Mouse (Mus musculus): ENCODE results near the gene Rnf212b. TPM values are rescaled to one million over a fixed set of nuclear protein-coding genes. Genes with fewer than 3 reads are reported as not detected.

Rnf212b gene
- total RNA-seq, 4 experiments from 2014 or later = 2.2 to 3.2 (median 2.5) TPM

GRCm38 (mm10) chr14:54868026-54868425 is 54.1 kb downstream of the Rnf212b start:
- DNase-seq (ENCODE audit: low spot score in 2 of 2) = no peak

GRCm38 (mm10) chr14:54870861-54871260 is 56.9 kb downstream of the Rnf212b start, which contains the start of gene Homez:
Gene Homez, minus strand, starts transcription at chr14:54870961.
- no peak for DNase-seq (ENCODE audit: low spot score in 2 of 2)

- no peak for DNase-seq (ENCODE audit: low spot score in 2 of 2)
These were observed 60.2 kb downstream of the Rnf212b start for GRCm38 (mm10) chr14:54874165-54874564.

DNA sequence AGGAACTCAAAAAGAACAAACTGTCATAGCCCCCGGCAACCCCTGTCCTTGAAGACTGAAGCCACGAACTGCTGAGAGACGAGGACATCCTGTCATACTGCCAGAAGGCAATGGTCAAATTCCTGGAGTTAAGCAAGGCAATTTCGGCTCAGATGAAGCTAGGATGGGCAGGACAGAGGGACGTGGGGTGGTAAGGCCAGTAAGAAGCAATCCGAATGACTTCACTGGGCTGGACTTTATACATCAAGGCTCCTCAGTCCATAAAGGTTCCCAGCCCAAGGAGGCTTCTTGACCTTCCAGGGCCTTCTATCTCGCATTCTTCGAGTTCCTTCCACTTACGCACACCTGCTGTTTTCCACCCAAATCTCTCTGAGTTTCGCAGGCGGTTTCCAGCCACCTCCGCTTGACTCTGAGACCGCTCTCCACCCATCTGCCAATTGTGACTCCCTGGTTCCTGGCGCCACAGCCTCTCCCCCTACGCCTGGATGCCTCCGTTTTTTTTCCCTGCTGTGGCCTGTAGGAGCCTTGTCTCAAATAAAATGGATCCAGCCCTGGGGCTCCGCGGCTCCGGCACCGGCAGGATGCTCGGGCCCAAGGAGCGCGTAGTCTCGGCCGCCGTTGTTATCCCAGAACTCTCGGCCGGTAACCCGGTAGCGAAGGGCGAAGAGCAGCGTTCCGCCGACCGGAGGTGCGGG is 62.0 kb downstream of the Rnf212b start:
- peak in 1 of 2 experiments; percentile 30 for DNase-seq (ENCODE audit: low spot score in 2 of 2)

DNA sequence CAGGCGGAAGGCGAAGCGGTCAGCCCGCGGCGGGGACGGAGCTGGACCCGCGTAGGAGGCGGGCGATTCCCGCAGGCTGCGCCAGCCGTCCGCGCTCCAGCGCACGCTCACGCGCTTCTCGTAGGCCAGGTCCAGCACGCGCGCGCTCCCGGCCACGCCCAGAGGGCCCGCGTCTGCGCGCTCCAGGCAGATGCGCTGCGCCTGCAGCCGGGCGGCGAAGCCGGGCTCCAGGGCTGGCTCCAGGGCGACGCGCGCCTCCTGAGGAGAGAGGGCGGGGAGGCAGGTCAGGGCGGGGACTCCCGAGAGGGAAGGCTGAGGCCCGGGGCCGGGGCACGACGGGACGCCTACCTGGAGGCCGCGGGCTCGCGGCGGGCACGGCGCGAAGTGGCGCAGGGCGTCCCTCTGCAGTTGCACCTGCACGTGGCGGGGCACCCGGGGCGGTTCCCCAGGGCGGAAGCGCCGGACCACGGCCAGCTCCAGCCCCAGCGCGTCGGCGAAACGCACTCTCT is 62.7 kb downstream of the Rnf212b start:
- DNase-seq (ENCODE audit: low spot score in 2 of 2) = peak; percentile 81 to 89

- peak; percentile 46 to 62 for DNase-seq (ENCODE audit: low spot score in 2 of 2)
These were observed 63.2 kb downstream of the Rnf212b start, which contains the start of gene Ppp1r3e for GRCm38 (mm10) chr14:54877048-54877715. Gene Ppp1r3e, minus strand, starts transcription at chr14:54877550.

- DNase-seq (ENCODE audit: low spot score in 2 of 2) = peak; percentile 75 to 76
These were observed 69.4 kb downstream of the Rnf212b start, which contains the start of the genes Bcl2l2 and Gm20521 for GRCm38 (mm10) chr14:54883154-54884021. Gene Bcl2l2, plus strand, starts transcription at chr14:54883377. Gene Gm20521, plus strand, starts transcription at chr14:54883441.

GRCm38 (mm10) chr14:54884022-54884712 is 70.2 kb downstream of the Rnf212b start:
- no peak for DNase-seq (ENCODE audit: low spot score in 2 of 2)

DNA sequence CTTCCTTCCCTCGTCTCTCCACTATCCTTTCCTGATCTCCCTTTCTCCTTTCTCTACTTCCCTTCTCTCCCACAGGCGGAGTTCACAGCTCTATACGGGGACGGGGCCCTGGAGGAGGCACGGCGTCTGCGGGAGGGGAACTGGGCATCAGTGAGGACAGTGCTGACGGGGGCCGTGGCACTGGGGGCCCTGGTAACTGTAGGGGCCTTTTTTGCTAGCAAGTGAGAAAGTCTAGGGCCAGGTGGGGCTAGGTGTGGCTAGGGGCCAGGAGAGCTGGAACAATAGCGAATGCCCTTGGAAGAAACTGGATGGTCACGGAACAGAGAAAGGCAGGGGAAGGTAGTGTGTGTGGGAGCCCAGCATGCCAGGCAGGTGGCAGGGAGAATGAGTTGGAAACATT is 71.4 kb downstream of the Rnf212b start:
- no peak for DNase-seq (ENCODE audit: low spot score in 2 of 2)

GRCm38 (mm10) chr14:54892200-54892599 is 78.3 kb downstream of the Rnf212b start, which contains the start of gene Pabpn1:
Gene Pabpn1, plus strand, starts transcription at chr14:54892500.
- DNase-seq (ENCODE audit: low spot score in 2 of 2) = no peak

DNA sequence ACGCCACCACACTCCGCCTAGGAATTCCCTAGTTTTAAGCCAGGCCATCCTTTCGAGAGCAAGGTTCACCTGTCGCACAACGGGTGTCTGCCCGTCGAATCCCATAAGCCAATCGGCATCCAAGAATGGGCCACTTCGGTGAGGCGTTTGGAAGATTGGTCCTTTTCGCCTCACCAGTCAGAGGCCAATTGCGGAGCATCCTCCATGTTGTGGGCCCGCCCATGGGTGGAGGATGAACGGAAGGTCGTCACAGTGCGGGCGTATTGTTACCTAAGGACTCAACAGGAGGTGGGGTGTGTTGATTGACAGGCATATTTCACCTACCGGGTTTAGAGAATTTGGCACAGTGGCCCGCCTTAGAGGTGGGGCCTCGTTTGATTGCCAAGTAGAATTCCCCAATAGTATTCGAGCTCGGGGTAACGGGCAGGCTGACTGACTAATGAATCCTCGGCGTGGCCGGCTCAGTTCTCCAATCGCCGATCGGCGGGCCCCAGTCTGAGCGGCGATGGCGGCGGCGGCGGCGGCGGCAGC is 79.8 kb downstream of the Rnf212b start:
- DNase-seq (ENCODE audit: low spot score in 2 of 2) = peak; percentile 97 to 98

GRCm38 (mm10) chr14:54894296-54895151 is 80.6 kb downstream of the Rnf212b start:
- peak; percentile 48 for DNase-seq (ENCODE audit: low spot score in 2 of 2)

DNA sequence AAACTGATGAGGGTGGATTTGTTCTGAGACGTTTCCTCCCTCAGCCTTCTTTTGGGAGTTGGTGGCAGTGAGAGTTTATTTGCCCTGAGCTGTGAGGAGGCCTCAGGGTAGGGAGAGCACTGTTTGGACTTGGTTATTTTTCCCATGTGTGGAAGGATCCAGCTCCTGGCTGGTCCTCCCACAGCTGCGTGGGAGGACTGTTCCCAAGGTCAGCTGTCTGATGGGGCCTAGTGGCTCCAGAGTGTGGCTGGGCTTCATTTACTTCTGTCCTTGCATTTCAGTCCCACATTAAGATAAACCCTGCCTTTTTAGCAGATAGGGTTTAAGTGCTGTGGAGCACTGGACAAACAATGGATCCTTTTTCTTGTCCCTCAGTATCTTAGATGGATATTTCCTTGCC is 83.5 kb downstream of the Rnf212b start:
- no peak for DNase-seq (ENCODE audit: low spot score in 2 of 2)

- peak in 1 of 2 experiments; percentile 39 for DNase-seq (ENCODE audit: low spot score in 2 of 2)
These were observed 86.4 kb downstream of the Rnf212b start for GRCm38 (mm10) chr14:54900383-54900782.

- no peak for DNase-seq (ENCODE audit: low spot score in 2 of 2)
These were observed 89.7 kb downstream of the Rnf212b start for GRCm38 (mm10) chr14:54903641-54904040.

Data from gastrocnemius, adult 8-10 months (tissue).